Mouse (Mus musculus) hindbrain, embryonic 11.5 days (tissue): ENCODE measurements around the gene Gm9803. TPM values are rescaled to one million over a fixed set of nuclear protein-coding genes. Genes with fewer than 3 reads are reported as not detected.

Experiments
- ATAC-seq: fragments of 200-750 bp; cut with Nextera tagmentation; 2 replicates; pipeline ENCODE4 v1.8.0; 2017; ENCODE audit warnings: mild to moderate bottlenecking, moderate TSS enrichment, moderate library complexity; ENCODE audit not compliant: low FRiP score
- DNase-seq: peaks from one replicate; pipeline ENCODE4 v3.0.0-alpha.2; 2015; ENCODE audit warnings: low spot score
- H3K27ac ChIP-seq: fragments of 300-500 bp; sonication (generic); 2 replicates; pipeline ENCODE4 v1.5.1; 2014; ENCODE audit warnings: mild to moderate bottlenecking, low read depth, low read length
- H3K27me3 ChIP-seq: fragments of 300-500 bp; sonication (generic); 2 replicates; pipeline ENCODE4 v1.6.1; 2014; ENCODE audit warnings: mild to moderate bottlenecking, low read length, moderate library complexity, mixed read lengths; ENCODE audit not compliant: control insufficient read depth, insufficient read depth
- H3K36me3 ChIP-seq: fragments of 300-500 bp; sonication (generic); 2 replicates; pipeline ENCODE4 v1.6.1; 2014; ENCODE audit warnings: mild to moderate bottlenecking, low read length, moderate library complexity, mixed read lengths; ENCODE audit not compliant: control insufficient read depth, insufficient read depth
- H3K4me1 ChIP-seq: fragments of 300-500 bp; sonication (generic); replicated peaks from 2 replicates; pipeline ENCODE4 v1.6.1; 2014; ENCODE audit warnings: low read length, mixed read lengths; ENCODE audit not compliant: control insufficient read depth, insufficient read depth
- H3K4me2 ChIP-seq: fragments of 300-500 bp; sonication (generic); replicated peaks from 2 replicates; pipeline ENCODE4 v1.6.1; 2014; ENCODE audit warnings: mild to moderate bottlenecking, low read depth, low read length
- H3K4me3 ChIP-seq: fragments of 300-500 bp; sonication (generic); 2 replicates; pipeline ENCODE4 v1.5.1; 2014; ENCODE audit warnings: low read depth, low read length
- H3K9ac ChIP-seq: fragments of 300-500 bp; sonication (generic); 2 replicates; pipeline ENCODE4 v1.6.1; 2014; ENCODE audit warnings: low read depth, low read length
- H3K9me3 ChIP-seq: fragments of 300-500 bp; sonication (generic); 2 replicates; pipeline ENCODE4 v1.6.1; 2016; ENCODE audit warnings: low read length; ENCODE audit not compliant: control insufficient read depth
- whole genome bisulfite sequencing: fragments of 180-500 bp; shearing (Covaris S2); extraction: QIAGEN DNeasy Blood & Tissue Kit; methylation state at CpG from one replicate; pipeline ENCODE4 v1.1.7; 2014; 5-methylcytosine and 5-hydroxymethylcytosine counted together
- polyA plus RNA-seq: library from polyadenylated mRNA; unstranded; fragments of >200 nt; fragmentation: Nextera tagmentation; extraction: Ambion mirVana; gene quantifications from 2 replicates; pipeline ENCODE4 v1.2.1, GENCODE M21; 2014

Gm9803 gene
- polyA plus RNA-seq, 1 experiment from 2014 or later: 9.6 TPM

GRCm38 (mm10) chr10:43502599-43502998, 21.3 kb upstream of the Gm9803 start:
- H3K27me3 ChIP-seq: no peaks in the 10 kb centered on the region
- no peaks in the 10 kb centered on the region for H3K4me1 ChIP-seq
- H3K36me3 ChIP-seq: peaks cover 4% of the 10 kb centered on the region; the same call in 1 of the 2 replicates
- DNase-seq (no peak), ATAC-seq (no peak)
- H3K9ac ChIP-seq: no peak overlapping the region
- no peak overlapping the region for H3K4me3 ChIP-seq
- H3K27ac ChIP-seq: no peak overlapping the region
- no peak overlapping the region for H3K4me2 ChIP-seq
- H3K9me3 ChIP-seq: no peaks in the 10 kb centered on the region
- WGBS: over 99% methylated on average over 4 of the region's 4 CpGs

DNA sequence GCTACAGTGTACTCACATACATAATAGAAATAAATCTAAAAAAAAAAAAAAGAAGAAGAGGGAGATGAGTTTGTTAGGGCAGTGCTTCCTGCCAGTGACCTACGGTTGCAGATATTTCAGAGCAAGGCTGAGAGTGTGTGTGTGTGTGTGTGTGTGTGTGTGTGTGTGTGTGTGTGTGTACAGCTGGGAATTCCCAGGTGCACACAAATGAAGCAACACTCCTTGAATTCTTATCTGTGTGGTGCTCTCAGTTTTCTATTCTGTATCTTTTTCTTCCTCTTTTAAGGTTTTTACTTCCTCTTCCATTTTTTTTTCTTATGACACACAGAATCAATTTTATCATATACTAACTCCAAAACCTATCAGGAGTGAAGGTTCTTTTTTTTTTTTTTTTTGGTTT, 19.6 kb upstream of the Gm9803 start:
- ATAC-seq (no peak), DNase-seq (no peak)
- WGBS: 93% methylated on average over 1 of the region's 1 CpGs
- no peak overlapping the region for H3K27ac ChIP-seq
- H3K4me2 ChIP-seq: no peak overlapping the region
- no peaks in the 10 kb centered on the region for H3K36me3 ChIP-seq
- H3K4me3 ChIP-seq: no peak overlapping the region
- no peaks in the 10 kb centered on the region for H3K27me3 ChIP-seq
- no peak overlapping the region for H3K9ac ChIP-seq
- H3K4me1 ChIP-seq: no peaks in the 10 kb centered on the region
- H3K9me3 ChIP-seq: no peaks in the 10 kb centered on the region

DNA sequence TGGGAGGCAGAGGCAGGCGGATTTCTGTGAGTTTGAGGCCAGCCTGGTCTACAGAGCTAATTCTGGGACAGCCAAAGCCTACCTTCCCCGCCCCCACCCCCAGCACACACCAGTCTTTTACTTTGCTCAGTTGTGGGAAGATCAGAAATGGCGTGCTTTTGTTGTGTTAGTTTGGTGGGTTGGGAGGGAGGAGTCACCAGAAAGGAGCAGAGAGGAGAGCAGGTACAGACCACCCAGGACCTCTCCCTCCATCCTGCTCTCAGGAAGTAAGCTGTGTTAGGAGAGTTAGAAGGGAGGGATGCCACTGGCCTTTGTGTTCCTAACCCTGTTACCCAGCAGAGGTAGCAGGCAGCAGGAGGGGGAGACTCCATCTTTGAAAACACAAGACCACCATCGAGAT, 16.8 kb upstream of the Gm9803 start:
- H3K4me3 ChIP-seq: no peak overlapping the region
- ATAC-seq: no peak
- DNase-seq: no peak
- no peak overlapping the region for H3K9ac ChIP-seq
- 70% methylated on average over 4 of the region's 4 CpGs for WGBS
- H3K27ac ChIP-seq: no peak overlapping the region
- no peak overlapping the region for H3K4me2 ChIP-seq
- H3K27me3 ChIP-seq: no peaks in the 10 kb centered on the region
- H3K4me1 ChIP-seq: no peaks in the 10 kb centered on the region
- peaks cover 9% of the 10 kb centered on the region; the same call in 1 of the 2 replicates for H3K36me3 ChIP-seq
- no peaks in the 10 kb centered on the region for H3K9me3 ChIP-seq

GRCm38 (mm10) chr10:43509228-43509627, 14.7 kb upstream of the Gm9803 start:
- H3K4me1 ChIP-seq: no peaks in the 10 kb centered on the region
- no peak overlapping the region for H3K4me2 ChIP-seq
- H3K27me3 ChIP-seq: no peaks in the 10 kb centered on the region
- H3K9ac ChIP-seq: no peak overlapping the region
- no peak overlapping the region for H3K27ac ChIP-seq
- no peak overlapping the region for H3K4me3 ChIP-seq
- H3K9me3 ChIP-seq: no peaks in the 10 kb centered on the region
- ATAC-seq (no peak), DNase-seq (no peak)
- WGBS: over 99% methylated on average over 7 of the region's 7 CpGs
- peaks cover 9% of the 10 kb centered on the region; the same call in 1 of the 2 replicates for H3K36me3 ChIP-seq

DNA sequence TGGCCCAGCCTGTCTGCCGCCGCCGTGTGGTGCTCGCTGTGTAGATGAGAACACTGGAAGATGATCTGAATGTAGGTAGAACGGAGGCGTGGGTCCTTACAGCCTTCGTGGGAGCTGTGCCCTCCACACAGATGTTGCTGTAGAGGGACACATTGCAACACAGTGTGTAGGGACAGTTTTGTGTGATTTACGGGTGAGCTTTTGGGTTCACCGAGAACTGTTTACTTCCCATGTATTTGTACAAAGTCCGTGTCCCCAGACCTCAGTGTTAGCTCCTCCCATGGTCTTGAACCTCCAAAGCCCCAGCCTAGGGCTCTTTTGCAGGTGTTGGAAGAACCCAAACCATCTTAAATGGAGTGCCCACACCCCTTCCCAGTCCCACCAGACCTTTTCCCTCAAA, 10.9 kb upstream of the Gm9803 start:
- Histone ChIP-seq H3K4me2 (no peak overlapping the region), H3K9ac (no peak overlapping the region), H3K27me3 (no peaks in the 10 kb centered on the region), H3K9me3 (no peaks in the 10 kb centered on the region), H3K36me3 (peaks cover 9% of the 10 kb centered on the region; the same call in 1 of the 2 replicates), H3K27ac (no peak overlapping the region), H3K4me1 (no peaks in the 10 kb centered on the region), H3K4me3 (no peak overlapping the region)
- 94% methylated on average over 10 of the region's 10 CpGs for WGBS
- DNase-seq (no peak), ATAC-seq (no peak)

GRCm38 (mm10) chr10:43516992-43517660, 6.8 kb upstream of the Gm9803 start:
- ATAC-seq (no peak), DNase-seq (no peak)
- WGBS: 78% methylated on average over 6 of the region's 6 CpGs
- no peaks in the 10 kb centered on the region for H3K27me3 ChIP-seq
- no peaks in the 10 kb centered on the region for H3K9me3 ChIP-seq
- H3K36me3 ChIP-seq: no peaks in the 10 kb centered on the region; the same call in 1 of the 2 replicates
- no peaks in the 10 kb centered on the region for H3K4me1 ChIP-seq
- H3K4me3 ChIP-seq: no peak overlapping the region
- H3K4me2 ChIP-seq: no peak overlapping the region
- no peak overlapping the region for H3K27ac ChIP-seq
- no peak overlapping the region for H3K9ac ChIP-seq

- no peak for ATAC-seq
- no peak for DNase-seq
- no peak overlapping the region for H3K27ac ChIP-seq
- H3K36me3 ChIP-seq: no peaks in the 10 kb centered on the region; the same call in 1 of the 2 replicates
- no peak overlapping the region for H3K4me3 ChIP-seq
- H3K9ac ChIP-seq: no peak overlapping the region
- H3K27me3 ChIP-seq: no peaks in the 10 kb centered on the region
- 74% methylated on average over 4 of the region's 4 CpGs for WGBS
- H3K4me1 ChIP-seq: no peaks in the 10 kb centered on the region
- no peak overlapping the region for H3K4me2 ChIP-seq
- H3K9me3 ChIP-seq: no peaks in the 10 kb centered on the region
Measured at GRCm38 (mm10) chr10:43517836-43518235, 6.0 kb upstream of the Gm9803 start.

GRCm38 (mm10) chr10:43518368-43518767, 5.5 kb upstream of the Gm9803 start:
- Histone ChIP-seq H3K9ac (no peak overlapping the region), H3K36me3 (no peaks in the 10 kb centered on the region)
- no peak for DNase-seq

GRCm38 (mm10) chr10:43519977-43520376, 3.9 kb upstream of the Gm9803 start:
- H3K27me3 ChIP-seq: no peaks in the 10 kb centered on the region
- no peak overlapping the region for H3K27ac ChIP-seq
- DNase-seq (no peak), ATAC-seq (no peak)
- 96% methylated on average over 2 of the region's 2 CpGs for WGBS
- no peaks in the 10 kb centered on the region for H3K4me1 ChIP-seq
- no peaks in the 10 kb centered on the region for H3K36me3 ChIP-seq
- no peak overlapping the region for H3K9ac ChIP-seq
- no peaks in the 10 kb centered on the region for H3K9me3 ChIP-seq
- no peak overlapping the region for H3K4me2 ChIP-seq
- no peak overlapping the region for H3K4me3 ChIP-seq

More at GRCm38 (mm10) chr10:43518368-43518767, 5.5 kb upstream of the Gm9803 start:
- no peak overlapping the region for H3K4me2 ChIP-seq
- no peak overlapping the region for H3K4me3 ChIP-seq
- H3K4me1 ChIP-seq: no peaks in the 10 kb centered on the region
- no peaks in the 10 kb centered on the region for H3K27me3 ChIP-seq
- ATAC-seq: no peak
- H3K9me3 ChIP-seq: no peaks in the 10 kb centered on the region
- H3K27ac ChIP-seq: no peak overlapping the region
- 80% methylated on average over 12 of the region's 13 CpGs for WGBS
